Mouse (Mus musculus): ENCODE data around the gene Mon1a.

The Mon1a gene

GRCm38 (mm10) chr9:107908410-107909158 is 20.6 kb downstream of the Mon1a start:
- DNase-seq (ENCODE audit: low read depth), result no peak

DNA sequence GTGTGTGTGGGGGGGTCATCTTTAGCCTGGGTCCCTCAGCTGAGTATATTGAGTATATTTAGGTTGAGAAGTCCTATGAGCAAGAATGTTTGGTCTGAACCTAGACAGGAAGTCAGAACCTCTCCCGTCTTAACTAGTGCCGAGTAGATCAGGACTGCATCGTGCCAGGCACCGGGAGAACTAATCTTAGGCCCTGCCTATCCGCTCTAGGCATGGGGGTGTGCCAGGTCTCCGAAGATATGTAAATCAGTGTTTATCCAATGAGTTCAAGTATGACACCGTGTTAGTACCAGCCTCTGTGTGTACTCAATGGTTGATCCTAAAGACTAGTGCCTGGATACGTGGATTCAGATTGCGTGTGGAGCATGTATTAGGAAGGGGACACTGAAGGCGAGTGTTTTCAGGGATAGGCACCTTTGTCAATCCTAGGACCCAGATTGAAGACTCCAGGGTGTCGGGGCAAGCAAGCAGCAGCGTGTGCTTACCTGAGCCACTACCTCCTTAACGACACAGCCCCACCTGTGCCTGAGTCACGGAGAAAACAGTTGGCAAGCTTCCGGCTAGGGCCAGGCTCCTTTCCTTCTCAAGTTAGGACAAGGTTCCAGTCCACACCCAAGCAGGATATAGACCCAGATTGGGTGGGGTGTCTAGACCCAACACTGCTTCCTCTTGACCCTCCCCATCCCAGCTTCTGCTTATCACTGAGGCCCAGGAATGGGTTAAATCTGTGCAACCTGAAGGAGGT is 22.2 kb downstream of the Mon1a start:
- DNase-seq (ENCODE audit: low read depth), result no peak

DNA sequence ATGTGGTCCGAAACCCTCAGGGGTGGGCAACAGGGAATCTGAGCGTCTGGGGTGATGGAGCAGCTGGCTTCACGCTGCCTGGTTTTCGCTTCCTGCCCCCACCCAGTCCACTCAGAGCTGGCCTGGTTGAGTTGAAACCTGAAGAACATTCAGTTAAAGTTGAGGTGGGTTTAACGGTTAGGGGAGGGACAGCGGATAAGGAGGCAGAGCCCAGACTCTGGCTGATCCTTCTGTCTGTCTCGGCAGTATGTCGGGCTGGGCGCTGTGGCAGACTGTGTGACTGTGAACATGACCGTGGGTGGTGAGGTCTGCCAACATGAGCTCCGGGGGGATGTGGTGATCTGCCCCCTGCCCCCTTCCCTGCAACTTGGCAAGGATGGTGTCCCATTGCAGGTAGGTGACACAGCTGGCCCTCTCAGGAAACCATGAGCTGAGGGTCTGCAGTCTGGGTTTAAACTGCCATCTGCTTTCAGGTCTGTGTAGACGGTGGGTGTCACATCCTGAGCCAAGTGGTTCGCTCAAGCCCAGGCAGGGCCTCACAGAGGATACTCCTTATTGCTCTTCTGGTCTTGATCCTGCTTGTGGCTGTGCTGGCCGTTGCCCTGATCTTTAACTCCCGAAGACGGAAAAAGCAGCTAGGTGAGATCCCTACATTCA is 26.9 kb downstream of the Mon1a start:
- DNase-seq (ENCODE audit: low read depth), result no peak

- peak; percentile 66 for DNase-seq (ENCODE audit: low read depth)
Observed at GRCm38 (mm10) chr9:107917895-107918608, 30.1 kb downstream of the Mon1a start.

DNA sequence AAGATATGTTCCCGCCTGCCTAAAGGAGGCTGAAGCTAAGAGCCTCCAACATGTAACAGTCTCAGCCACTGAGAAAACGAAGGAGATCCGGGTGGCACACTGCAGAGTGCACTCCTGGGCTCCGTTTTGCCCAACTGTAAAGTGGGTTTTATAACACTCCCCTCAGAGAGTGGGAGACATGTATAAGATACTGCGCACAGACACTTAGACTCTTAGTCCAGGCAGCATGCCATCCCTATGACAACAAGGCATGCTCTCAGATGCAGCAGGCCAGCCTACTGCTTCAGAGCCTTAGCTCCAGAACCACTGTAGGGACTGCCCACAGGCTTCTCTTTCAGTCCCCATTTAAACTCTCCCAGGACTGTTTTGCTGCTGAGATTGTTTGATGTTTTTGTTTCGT is 30.9 kb downstream of the Mon1a start:
- peak; percentile 22 for DNase-seq (ENCODE audit: low read depth)

DNA sequence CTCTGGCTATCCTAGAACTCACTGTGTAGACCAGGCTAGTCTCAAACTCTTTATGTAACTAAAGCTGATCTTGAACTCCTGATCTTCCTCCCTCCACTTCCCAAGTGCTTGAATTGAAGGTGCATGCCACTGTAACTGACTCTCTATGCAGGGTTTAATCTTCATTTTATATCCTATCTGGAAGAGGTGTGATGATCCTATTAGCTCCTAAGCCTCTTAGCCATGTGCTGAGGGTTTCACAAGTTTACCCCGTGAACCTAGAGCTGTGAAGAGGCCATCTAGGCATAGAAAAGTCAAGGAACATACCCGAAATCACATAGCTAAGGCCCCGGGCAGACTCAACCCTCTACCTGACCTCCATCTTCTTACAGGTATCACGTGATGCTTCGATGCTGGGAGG is 31.5 kb downstream of the Mon1a start:
- no peak for DNase-seq (ENCODE audit: low read depth)

GRCm38 (mm10) chr9:107923021-107923420 is 35.1 kb downstream of the Mon1a start:
- DNase-seq (ENCODE audit: low read depth), result peak; percentile 39

DNA sequence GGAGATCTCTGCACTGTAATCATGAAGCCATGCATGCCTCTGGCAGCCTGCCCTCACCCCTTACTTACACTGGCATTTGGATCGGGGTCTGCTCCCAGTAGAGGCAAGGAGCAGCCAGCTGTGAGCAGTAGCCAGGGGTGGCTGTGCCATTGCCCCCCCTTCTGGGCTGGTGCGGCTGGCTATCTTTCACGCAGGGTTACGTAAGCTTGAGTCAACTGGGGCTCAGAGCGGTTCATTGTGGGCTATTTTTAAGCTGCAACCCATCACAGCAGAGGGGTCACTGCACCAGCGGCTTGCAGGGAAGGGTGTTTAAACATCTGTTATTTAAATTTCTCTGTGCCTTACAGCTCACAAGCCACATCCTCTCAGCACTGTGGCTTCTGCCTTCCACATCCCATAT is 36.0 kb downstream of the Mon1a start:
- peak; percentile 82 for DNase-seq (ENCODE audit: low read depth)

- DNase-seq (ENCODE audit: low read depth), result no peak
Observed at GRCm38 (mm10) chr9:107925251-107925650, 37.3 kb downstream of the Mon1a start.

- DNase-seq (ENCODE audit: low read depth), result peak; percentile 30
Observed at GRCm38 (mm10) chr9:107926920-107927420, 39.0 kb downstream of the Mon1a start.

DNA sequence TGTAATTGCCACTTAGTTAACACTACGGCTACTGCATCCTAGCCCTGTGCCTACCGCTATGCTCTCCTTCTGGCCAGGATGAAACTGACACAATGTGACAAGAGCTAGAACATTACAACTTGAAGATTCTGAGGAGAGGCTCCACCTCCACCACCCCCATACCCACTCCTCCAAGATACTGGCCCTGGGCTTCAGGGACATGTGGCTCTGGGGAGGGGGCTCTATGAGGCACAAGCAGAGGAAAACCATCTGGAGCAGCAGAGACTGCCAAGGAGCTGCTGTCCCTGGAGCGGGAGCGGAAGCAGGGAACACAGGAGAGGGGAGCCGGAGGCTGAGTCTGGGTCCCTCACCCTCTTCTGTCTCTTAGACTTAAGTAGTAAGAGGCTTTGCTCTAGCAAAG is 39.8 kb downstream of the Mon1a start:
- no peak for DNase-seq (ENCODE audit: low read depth)

DNA sequence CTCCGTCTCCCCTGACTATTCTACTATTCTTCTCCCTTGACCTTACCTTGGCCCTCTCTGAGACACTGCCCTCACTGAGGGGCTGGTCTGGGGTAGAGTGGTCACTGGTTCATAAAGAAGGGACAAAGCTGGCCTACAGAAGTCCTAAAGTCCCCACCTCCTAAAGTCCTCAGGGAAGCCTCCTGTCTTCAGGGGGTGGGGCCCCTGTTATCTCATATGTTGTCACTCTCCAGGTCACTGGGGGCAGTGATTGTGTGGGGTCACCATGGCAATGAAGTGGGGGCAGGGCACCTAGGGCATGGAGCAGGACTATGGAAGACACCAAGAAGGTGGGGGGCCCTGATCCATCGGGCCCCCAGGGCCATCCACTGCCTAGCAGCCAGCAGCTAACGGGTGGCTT is 40.2 kb downstream of the Mon1a start, which contains the start of gene Actl11:
Gene Actl11 (plus strand): TSS at position 301 of the 400 bp plus-strand sequence.
- DNase-seq (ENCODE audit: low read depth), result no peak

GRCm38 (mm10) chr9:107932221-107932620 is 44.3 kb downstream of the Mon1a start:
- no peak for DNase-seq (ENCODE audit: low read depth)

DNA sequence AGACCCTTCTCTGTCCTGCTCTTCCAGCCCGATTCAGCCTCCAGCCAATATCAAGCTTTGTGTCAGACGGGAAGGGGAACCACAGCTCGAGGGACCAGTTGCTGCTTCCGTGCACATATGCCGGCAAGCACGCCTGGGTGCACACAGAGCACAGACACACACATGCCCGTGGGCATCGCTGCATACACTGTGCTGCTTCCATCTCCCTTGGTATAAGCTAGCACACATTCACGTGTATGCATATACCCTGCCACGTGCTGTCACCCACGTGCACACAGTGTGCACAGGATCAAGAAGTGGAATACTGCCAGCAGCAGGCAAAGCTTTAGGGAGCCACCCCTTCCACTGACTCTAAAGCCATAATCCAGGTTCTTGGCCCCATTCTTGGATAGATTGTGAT is 46.2 kb downstream of the Mon1a start:
- DNase-seq (ENCODE audit: low read depth), result no peak

DNA sequence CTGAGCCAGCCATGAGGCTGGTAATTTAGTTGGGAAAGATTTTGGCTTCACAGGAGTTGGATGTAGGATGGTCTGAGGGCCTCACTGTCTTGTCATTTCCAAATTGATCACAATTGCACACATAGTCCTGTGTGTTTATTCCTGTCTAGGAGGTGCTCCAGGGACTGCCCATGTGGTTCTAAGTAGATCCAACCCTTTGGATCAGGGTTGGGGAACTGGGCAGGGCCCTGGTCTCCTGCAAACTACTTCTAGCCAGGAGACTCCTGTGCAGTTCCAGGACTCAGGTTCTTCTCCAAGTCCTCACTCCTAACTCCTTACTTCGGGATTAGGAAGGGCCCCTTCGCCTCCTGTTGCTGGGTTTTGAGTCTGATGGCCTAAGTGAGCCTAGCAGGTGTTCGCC is 47.4 kb downstream of the Mon1a start, which contains the start of gene Camkv:
Gene Camkv (plus strand): TSS at position 301 of the 400 bp plus-strand sequence.
- DNase-seq (ENCODE audit: low read depth), result no peak

- no peak for DNase-seq (ENCODE audit: low read depth)
Observed at GRCm38 (mm10) chr9:107935790-107936214, 47.9 kb downstream of the Mon1a start.

- DNase-seq (ENCODE audit: low read depth), result no peak
Observed at GRCm38 (mm10) chr9:107936215-107936822, 48.4 kb downstream of the Mon1a start.

DNA sequence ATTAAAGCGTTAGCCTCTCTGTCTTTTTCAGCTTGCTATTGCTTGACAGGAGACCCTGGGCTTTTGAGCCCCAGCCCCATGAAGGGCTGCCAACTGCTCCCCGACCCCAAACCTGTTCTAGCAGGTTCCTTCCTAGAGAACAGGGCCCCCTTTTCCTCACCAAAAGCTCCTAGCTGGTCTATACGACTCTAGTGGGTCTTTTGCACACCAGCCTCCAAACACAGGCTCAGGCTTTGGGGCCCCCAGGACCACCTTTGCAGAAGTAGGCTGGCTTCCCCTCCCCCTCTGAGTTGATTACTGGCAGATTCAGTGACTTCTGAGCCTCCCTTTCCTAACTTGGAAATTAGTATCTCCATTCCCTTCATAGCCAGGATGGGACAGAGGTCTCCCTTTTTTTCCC is 48.9 kb downstream of the Mon1a start:
- no peak for DNase-seq (ENCODE audit: low read depth)

GRCm38 (mm10) chr9:107947241-107948194 is 59.6 kb downstream of the Mon1a start:
- DNase-seq (ENCODE audit: low read depth), result no peak

DNA sequence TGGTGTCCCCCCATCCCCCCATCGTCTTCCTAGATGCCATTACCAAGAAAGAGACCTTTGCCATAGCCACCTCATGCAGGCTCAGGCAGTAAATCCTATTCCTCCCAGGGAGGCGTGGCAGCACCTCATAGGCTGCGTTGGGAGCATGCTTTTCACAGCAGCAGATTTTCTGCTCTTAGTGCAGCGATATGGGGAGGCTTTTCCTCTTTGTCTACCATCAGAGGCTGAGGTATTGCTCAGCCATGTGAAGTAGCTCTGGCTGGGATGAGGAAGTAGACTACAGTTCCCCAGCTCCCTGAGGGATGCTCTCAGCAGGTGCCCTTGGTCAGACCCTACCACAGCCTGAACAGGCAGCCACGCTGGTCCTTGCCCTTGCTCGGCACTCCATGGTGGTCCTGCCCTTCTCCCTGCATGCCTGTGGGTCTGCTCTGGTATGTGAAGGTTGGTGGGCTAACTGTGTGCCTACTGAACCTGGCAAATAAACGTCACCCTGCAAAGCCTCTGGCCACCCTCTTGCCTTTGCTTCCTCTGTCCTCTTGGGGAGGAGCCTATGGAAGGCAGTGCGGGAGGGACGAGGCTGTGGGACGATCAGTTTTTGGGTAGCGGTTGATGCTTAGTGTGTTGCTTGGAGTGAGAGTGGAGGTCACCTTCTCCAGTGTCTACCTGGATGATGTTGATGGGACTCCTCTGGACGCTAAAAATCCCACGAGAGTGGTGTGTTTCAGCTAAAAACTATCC is 61.4 kb downstream of the Mon1a start:
- no peak for DNase-seq (ENCODE audit: low read depth)

Data from NIH3T3 (cell line).